Mouse (Mus musculus): ENCODE data around the gene Olfr984.

Gene Olfr984

GRCm38 (mm10) chr9:40114106-40114505 lies at the start of gene Olfr984:
TSS of gene Olfr984 (minus strand) at chr9:40114206.
- no peak for DNase-seq (ENCODE audit: low spot score in 2 of 2)

- no peak for DNase-seq (ENCODE audit: low spot score in 2 of 2)
These were observed 41.2 kb upstream of the Olfr984 start for GRCm38 (mm10) chr9:40155118-40155644.

- no peak for DNase-seq (ENCODE audit: low spot score in 2 of 2)
These were observed 27.5 kb upstream of the Olfr984 start for GRCm38 (mm10) chr9:40141544-40141943.

GRCm38 (mm10) chr9:40139484-40139883 lies 25.5 kb upstream of the Olfr984 start:
- no peak for DNase-seq (ENCODE audit: low spot score in 2 of 2)

- DNase-seq (ENCODE audit: low spot score in 2 of 2) = no peak
These were observed 23.1 kb upstream of the Olfr984 start for GRCm38 (mm10) chr9:40136987-40137688.

GRCm38 (mm10) chr9:40130556-40130955 lies 16.6 kb upstream of the Olfr984 start:
- DNase-seq (ENCODE audit: low spot score in 2 of 2) = no peak

- no peak for DNase-seq (ENCODE audit: low spot score in 2 of 2)
These were observed 16.1 kb upstream of the Olfr984 start, which contains the start of gene Olfr985 for GRCm38 (mm10) chr9:40130084-40130483. TSS of gene Olfr985 (minus strand) at chr9:40130184.

GRCm38 (mm10) chr9:40117287-40117659 lies 3.3 kb upstream of the Olfr984 start:
- DNase-seq (ENCODE audit: low spot score in 2 of 2) = no peak

- DNase-seq (ENCODE audit: low spot score in 2 of 2) = no peak
These were observed 2.8 kb upstream of the Olfr984 start for GRCm38 (mm10) chr9:40116645-40117286.

GRCm38 (mm10) chr9:40094769-40095168 lies 19.2 kb downstream of the Olfr984 start:
- DNase-seq (ENCODE audit: low spot score in 2 of 2) = no peak

- DNase-seq (ENCODE audit: low spot score in 2 of 2) = no peak
These were observed 20.5 kb downstream of the Olfr984 start, which contains the start of gene Olfr983 for GRCm38 (mm10) chr9:40093495-40093894. TSS of gene Olfr983 (minus strand) at chr9:40093595.

GRCm38 (mm10) chr9:40073529-40073928 lies 40.5 kb downstream of the Olfr984 start, which contains the start of gene Olfr982:
TSS of gene Olfr982 (plus strand) at chr9:40073829.
- no peak for DNase-seq (ENCODE audit: low spot score in 2 of 2)

GRCm38 (mm10) chr9:40050138-40050537 lies 63.9 kb downstream of the Olfr984 start:
- no peak for DNase-seq (ENCODE audit: low spot score in 2 of 2)

Data from spleen, postnatal 14 days (tissue).